Mouse (Mus musculus) ZHBTc4 (cell line): ENCODE measurements at regions not wholly inside any gene's neighbourhood (a gene's known extent, or its start where the extent isn't known, plus 50 kb on each side); places are given as distances from the start of the nearest gene placed in this dataset.

Source experiments
- DNase-seq: peaks from one replicate; pipeline ENCODE4 v3.0.0-alpha.2; 2011; ENCODE audit warnings: low read depth, low spot score

DNA sequence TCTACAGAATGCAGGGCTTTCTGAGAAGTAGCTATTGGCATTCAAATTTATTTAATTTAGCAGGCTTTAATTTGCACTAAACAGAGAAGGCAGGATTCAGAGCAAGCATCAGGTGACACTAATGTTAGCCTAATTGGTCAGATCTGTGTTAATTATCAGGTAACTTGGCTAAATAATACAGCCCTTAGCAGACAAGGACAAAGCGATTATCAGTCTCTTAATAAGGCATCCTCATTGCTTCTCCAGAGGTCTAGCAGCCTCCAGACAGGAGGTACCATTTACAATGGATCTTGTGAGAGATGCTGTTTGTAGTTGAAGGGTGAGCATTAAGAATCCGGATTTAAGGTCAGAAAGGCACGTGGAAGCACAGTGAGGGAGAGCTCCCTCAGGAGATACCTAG is 253.7 kb upstream of the Fam92a start:
- peak; percentile 50 for DNase-seq

DNA sequence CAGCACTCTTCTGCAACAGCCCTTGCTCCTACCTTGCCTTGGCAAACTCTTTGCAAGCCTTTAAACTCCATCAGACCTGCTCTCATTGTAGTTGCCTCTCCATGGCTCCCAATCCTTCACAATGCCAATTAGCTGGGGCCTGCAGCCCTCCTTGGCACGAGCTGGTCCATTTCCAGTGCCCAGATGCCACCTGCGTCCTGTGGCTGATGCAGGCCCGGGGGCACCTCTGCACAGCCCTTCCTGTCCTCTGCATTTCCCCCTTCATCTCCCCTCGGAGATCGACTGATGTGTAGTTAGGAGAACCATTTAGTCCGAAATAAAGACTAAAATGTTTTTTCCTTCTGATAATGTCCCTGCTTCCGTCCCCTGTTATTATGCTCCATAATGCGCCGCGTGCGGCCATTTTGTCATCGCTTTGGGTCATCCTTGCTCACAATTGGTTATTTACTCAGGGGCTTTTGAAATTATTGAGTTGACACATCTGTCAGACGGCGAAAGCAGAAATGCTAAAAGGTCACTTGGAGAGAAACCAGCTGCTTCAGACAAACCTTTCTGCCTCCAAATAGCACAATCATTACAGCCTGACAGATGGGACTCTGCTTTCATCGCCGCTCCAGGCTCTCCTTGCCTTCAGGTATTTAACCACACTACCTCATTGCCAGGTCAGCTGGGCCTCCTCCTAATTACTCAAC is 250.0 kb upstream of the Fam92a start:
- DNase-seq, result no peak

DNA sequence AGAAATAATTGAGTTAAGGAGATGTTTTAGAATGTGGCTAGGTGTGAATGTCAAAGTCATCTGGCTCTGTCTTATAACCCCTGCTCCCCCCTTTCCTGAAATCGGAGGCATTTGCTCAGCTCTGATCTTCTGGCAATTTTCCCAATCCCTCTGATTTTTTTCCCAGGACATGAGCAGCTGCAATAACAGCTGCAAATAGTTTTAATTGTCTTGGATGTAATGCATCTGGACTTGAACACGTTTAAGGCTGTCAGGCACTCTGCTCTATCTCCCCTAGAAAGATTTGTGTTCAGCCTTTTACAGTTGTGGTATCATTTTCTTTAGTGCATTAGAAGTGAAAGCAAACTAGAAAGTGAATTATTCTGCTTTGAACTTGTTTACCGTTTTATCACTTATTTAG is 246.3 kb upstream of the Fam92a start:
- DNase-seq, result no peak

DNA sequence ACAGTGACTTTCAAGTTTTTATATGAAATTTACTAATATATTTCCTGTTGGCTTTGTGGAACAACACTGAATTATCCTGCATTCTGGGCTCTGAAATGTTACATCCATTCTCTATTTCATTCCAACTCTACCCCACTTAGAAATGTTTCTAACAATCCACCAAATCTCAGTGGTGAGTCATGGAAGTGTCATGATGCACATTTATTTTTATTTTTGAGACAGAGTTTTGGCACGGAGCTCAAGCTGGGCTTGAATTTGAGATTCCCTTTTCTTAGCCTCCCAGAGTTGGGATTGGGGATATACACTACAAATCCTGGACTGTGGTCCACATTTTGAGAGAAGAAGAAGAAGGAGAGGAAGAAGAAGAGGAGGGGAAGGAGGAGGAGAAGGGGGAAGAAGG is 223.5 kb upstream of the Fam92a start:
- DNase-seq, result no peak

DNA sequence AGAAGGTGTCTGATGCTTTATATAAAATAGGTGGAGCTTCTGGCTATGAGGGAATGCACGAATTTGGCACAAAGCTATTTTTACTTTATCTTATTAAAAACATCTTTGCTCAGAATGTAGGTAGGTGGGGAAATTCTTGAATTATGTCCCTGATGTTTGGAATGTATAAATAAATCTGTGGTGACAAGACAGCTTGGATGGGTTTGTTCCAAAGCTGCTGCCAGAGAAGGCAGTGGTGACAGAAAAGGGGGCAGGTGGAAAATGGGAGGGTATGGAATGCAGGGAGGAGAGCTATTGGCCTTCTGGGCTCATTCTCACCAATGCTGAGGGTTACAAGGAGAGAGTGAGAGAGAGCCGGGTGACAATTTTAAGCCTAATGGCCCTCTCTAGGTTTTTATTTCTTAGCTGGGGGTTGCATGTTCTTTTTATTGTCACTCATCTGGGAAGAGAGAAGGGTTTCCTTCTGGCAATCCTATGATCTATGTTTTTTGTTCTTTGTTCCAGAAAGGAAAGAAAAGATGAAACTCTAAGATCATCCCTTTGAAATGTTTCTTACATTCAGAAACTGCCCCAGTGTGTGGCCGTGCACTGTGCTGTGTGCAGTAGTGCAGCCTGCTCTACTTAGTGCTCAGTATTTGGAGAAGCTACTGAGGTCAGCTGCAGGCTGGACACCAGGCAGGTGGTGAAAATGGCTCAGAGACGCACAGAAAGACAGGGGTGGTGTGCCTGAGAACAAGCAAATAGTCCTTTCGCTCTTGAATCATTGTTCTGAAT is 205.2 kb upstream of the Fam92a start:
- no peak for DNase-seq

DNA sequence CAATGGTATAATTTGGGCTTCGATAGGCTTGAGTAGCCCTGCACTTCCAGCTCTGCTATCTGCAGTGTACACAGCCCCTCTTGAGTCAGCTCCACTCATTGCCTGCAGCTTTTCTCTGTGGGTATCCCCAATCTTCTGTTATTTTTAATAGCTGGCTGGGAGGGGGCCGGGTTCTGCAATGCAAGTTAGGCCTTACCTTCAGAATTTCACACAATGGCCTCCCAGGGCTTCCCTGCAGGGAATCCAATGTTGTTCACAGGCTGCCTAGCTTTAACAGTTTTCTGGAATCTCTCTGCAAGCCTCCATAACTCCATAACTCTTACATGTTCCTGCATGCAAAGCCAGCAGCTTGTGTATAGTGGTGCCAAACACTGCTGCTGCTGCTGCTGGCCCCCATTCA is 197.7 kb upstream of the Fam92a start:
- DNase-seq, result no peak

DNA sequence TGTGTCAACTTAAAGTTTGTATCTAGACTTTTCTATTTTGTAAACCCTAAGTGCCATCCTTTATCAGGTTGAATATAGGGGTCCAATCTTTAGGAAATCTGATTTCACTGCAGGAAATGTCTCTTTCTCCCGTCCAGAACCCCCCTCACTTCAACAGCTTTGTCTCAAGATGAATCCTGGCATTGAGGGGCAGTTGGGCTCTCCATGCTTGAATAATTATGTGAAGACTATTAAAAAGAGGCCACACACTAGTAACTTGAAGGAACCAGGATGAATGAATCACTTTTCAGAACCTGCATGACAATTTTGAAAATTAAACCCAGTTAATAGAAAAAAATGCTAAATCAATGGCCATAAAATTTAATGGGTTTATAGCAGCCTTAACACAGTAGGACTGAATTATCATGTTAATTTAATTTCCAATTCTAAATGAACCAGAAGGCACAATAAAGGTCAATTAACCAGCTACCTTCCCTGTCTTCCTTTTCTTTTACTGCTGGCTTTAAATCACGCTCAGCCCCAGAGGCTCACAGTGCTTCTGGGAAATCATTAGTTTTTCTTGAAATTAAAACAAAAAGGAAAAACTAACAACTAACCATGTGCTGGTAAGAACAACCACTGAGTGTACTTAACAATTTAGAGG is 185.3 kb upstream of the Fam92a start:
- DNase-seq, result no peak

DNA sequence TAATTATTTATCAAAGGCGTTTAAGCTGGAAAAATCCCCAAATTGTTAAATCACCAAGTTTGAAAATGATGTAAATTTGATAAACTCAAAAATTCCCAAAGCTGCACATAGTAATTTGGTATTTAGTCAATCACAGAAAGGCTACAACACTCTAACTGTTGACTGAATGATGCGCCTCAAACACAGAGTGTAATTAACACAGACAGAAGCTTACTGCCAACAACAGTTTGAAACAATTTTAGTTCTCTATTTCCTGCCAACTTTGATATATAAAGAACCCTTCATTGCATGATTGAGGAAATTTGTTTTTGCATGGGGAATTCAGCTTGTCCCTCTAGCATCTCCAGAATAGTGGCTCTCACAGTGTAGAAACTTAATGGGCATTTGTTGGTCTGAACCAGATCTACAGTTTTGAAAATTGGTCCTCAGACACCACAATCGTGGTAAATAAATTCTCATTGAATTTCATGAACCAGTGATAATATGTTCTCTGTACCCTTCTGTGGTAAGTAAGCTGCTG is 181.6 kb upstream of the Fam92a start:
- no peak for DNase-seq

DNA sequence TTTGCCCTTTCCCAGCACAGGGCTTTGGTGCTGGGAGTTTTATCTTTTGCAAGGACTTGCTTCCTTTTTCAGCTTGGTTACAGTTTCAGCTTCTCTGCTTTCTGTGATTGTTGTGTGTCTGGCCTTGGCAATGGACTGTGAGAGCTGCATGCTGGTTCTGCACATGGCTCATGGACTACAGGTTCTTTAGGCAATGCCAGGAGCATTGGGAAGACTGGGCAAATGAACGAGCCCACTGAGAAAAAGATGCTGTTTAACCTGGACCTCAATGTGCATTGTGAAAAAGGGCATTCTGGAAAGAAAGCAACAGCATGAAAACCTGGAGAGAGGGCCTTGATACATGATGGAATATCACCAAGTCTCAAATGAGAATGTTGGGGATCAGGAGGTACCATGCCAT is 167.4 kb upstream of the Fam92a start:
- DNase-seq, result no peak

DNA sequence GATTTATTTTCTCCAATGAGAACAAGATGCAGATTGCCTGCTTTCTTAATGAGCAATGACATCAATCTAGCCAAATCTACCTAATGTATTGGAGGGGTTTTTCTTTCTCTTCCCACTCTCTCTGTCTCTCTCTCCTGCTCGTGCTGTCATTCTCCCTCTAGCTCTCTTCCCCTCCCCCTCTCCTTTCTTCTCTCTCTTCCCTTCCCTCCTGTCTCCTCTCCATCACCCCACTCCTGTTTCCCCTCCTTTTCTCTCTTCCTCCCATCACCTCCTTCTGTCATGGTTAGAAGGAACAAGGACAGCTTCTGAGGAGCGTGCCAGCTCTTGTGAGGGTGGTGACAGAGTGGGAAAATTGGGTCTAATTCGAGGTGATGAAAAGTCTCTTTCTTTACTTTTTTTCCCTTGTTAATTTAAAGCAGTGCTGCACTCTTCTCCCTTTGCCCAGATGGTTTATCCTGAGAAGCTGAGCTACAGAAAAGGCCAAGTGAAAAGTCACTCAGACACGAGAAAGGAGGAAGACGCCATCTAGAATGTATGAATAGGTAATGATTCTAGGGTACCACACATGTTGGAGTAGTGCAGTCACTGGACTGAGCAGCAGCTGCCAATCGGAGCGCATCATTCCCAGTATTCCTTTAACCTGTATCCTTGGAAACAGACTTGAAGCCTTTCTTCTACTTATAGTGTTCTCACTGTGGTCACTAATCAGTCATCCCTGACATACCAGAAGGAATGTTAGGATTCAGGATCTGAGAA is 163.2 kb upstream of the Fam92a start:
- no peak for DNase-seq

DNA sequence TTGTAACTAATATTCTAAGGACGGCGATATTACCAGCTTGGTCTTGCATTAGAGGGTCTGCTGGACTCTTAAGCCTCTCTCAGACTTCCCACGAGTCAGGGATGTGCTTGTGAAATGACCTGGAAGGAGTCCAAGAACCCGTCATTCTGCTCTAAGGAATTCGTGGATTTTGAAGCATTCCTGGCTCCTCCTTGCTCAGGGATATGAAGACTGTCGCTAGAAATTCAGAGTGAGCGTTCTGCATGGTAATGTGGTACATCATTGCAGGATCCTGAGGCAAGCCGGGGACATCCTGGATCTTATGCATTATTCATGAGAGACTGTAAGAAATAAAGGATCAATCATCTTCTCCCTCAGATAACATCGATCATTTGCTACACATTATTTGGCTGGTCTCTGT is 162.6 kb upstream of the Fam92a start:
- no peak for DNase-seq

DNA sequence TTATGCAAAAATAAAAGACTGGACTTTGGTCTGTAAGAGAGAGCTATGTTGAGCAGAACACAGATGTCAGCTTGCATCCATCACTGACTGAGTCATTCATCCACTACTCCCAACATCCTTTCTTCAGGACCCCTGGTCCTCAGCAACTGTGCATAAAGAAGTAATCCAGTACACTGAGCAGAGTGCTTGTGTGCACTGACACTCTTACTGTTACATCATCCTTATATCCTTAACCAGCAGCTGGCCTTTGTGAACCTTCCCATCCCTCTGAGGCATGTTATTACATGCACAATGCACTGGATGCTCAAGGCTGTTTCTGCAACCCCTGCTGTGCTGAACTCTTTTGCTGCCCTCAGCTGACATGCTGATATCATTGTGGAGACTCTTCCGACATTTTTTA is 144.2 kb upstream of the Fam92a start:
- DNase-seq, result no peak

DNA sequence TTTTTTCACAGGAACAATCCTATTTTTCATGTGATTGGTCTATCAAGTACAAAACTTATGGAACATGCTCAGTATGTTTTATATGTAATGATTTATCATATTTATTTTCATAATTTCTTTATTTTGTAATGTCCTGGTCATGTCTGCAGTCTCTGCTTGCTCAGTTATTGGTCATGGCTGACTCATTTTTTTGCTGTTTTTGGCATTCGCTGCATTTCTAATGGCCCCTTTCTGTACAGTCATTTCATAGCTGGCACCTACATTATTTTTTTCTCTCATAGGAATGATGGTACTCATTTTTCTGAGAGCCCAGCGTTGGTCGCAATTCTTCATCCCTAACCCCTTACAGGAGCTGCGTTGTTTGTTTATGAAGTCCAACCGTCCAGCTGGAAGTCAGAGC is 136.5 kb upstream of the Fam92a start:
- no peak for DNase-seq

DNA sequence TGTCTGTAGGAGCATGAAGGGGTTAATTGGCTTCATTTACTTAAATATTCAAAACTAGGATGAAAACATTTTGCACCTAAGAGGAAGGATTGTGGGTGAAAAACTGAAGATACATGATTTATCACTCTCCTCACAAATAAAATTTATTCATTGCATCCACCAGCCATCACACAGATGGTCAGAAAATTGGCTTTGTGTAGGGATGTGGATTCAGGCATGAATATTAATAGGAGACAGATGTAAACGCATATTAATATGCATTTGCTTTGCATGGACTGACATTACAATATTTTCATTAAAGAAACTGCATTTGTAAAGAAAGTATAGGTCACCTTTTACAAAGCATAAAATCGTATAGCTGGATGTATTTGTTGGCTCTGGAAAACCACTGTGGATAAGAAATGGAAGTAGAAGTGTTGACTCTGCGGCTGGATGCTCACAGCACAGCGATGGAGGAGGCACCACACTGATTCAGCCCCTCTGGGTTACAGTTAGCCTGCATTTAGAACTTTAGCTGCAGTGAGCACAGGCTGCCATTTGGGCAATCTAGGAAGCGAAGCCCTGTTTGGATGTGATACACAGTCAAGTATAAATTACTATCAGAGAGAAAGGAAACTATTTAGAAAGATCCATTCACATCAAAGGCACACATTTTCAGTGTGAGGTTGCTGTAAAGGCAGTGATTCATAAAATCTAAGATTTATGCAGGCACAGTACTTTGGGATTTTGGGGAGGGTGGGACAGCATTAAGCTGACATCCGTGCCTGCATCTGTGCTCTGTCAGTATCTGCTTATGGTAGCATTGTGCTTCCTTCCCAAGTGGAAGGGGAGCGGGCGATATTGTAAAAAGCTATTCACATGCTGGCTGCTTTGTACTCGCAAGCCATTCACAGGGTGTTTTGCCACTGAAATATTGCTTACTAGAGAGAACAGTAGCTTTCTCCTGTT is 135.1 kb upstream of the Fam92a start:
- no peak for DNase-seq

DNA sequence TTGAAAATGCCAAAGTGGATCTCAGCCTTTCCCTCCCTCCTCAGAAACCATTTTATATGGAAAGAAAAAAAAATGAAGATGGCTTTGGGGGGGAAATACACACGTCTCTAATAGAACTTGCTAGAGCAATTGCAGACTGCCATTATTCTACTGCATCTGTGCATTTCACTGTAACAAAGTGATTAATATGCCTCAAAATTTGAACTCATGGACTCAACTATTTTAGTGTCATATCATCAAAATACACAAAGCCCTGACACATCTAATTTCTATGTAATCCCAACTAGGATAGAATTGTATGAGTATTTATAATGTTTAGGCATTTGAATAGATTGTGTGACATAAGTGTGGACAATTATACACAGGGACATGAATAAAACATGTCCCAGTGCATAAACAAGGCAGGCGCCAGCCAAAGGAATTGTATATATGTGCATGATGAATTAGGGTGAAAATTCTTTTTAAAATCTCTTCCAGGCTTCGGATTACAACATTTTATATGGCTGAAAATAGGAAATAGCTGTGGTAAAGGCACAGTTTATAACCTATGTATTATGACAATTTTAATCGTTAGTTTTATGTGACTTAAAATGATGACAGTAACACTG is 115.4 kb upstream of the Fam92a start:
- no peak for DNase-seq

DNA sequence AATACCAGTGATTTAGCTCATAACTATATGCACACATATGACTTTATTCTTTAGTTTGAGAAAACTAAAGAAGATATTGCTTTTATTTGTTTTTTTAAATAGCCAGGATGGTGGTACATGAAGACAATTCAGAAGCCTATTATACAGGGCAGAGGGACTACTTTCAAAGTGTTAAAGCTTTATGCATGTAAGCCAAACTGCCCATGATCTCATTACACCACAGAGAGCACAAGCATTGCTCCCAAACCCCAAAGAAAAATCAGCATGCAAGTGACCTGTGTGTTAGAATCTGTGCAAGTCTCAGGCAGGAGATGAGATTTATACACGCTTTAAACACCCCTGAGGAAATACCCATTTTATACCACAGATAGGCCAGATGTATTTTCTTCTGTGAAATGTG is 114.6 kb upstream of the Fam92a start:
- no peak for DNase-seq

DNA sequence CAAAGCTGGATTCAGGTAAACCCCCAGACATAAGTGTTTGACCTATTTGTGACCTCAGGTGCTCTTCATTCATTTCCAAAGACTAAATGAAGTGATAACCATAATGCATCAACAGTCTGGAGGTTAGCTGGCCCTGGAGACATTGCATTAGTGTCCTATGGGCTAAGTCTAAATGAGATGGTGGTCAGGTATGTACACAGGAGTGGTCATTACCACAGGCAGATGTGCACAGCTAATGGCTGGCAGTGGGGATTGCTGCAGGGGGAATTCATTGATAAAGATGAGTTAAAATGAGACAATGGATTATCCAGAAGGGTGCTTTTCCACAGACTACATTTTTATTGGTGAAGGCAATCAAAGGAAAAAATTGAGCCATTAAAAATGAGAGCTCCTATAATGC is 114.2 kb upstream of the Fam92a start:
- no peak for DNase-seq

DNA sequence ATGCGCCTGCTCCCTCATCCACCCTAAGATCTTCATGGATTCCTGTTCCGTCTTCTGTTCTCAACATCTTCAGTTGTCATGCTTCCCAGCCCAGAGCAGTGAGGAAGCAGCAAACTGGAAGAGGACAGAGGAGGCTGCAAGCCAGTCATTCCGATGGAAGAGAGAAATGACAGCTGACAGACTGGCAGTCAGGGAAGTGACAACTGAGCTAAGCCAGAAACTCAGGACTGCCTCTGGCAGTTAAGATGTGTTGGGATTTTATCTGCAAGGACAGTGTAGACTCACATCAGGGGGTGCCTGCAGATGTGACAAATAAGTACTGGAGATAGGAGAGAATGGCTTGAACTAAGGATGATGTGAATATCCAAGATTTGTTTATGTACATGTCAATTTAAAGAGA is 106.1 kb upstream of the Fam92a start:
- DNase-seq, result no peak

DNA sequence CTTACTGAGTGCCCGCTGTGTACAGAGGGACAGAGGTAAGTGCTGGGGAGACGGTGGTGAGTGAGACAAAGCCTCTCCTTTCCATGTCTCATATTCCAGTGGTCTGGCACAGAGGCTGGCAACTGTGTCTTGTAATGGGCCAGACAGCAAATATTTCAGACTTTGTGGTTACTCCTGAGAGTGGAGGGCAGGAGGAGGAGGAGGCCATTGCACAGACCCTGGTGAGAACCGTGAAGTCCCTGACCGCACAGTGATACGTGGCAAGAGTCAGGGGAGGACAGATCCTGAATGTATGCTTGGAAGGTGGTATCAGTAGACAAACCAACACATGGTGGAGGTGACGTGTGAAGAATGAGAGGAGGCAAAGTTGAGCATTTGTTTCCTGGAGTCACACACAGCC is 101.6 kb upstream of the Fam92a start:
- no peak for DNase-seq

DNA sequence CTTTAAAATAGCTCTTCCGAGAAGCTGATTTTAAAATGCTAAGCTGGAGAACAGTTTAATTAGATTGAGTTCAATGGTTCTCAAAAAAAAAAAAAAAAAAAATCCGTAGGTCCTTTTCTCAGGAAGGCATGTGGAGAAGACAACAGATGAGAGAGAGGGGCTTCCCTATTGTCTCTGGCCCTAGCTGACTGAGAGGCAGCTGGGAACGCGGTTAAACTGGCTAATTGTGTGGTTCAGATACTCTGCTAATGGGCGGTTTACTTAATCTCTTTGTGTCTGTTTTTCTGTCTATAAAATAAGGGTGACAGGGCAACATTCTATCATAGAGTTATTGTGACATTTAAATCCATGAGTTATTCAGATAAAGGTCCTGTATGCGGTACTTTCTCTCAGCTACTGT is 101.1 kb upstream of the Fam92a start:
- DNase-seq, result no peak

DNA sequence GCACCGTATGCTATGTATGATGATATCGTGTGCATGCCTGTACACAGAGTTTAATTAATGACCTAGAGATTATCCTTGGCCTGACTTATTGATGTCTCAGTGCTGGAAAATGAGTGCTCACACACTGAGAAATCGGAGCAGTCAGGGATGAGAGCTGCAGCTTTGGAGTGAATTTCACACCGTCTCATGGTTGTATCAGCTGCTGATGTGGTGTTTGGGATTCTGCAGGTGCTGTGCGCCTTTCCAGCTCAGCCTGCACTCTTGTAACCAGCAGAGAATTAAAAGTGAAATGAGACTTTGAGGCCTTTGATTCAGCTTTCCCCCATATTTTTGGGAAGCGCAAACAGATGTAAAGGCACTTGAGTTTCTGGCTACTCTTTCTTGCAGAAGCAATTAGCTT is 100.6 kb upstream of the Fam92a start:
- DNase-seq, result no peak
